Mouse (Mus musculus): ENCODE measurements at regions not wholly inside any gene's neighbourhood (a gene's known extent, or its start where the extent isn't known, plus 50 kb on each side); places are given as distances from the start of the nearest gene placed in this dataset.

DNA sequence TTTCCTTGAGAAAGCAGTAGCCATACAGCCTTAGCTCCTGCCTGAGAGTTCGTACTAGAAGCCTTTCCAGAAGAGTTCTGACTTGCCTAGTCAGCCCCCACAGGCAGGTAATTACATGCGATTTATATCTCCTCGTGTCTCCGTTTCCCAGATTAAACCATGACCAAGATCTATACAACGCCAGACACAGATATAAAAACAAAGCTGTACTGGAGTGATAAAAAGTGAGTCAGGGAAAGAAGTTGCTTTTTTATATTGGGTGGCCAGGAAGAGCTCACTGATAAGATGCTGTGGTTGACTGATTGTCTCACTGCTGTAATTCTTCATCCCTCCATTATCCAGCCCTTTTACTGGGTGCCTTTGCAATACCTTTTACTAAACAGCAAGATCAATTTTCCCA is 64.4 kb upstream of the Asb5 start:
- no peak for DNase-seq

DNA sequence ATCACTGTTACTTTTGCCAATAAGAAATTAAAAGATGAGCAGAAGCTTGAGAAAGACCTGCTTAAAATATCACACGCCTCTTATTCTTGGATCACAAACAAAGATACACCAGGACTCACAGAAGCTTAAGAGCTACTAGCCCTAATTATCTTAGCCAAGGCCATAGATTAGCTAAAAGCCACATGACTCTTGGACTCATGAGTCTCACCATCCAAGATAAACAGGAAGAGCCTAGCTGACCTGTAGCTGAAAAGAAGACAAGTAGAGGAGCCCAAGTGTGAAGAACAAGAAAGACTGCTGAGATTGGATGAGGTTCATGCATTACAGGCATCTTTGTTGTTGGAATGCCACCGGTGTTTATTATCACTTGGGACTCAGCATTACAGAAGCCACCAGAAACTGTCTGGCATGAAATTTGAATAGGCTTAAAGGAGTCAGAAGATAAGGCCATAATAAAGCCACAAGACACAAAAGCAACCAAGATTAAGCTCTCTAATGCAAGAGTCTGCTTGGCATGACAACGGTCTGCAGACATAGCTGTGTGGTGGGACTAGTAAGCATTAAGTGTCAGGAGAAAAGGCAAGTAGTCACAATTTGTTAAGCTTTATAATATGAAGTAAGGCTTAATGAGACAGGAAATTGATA is 63.8 kb upstream of the Asb5 start:
- DNase-seq: no peak

Data from lung, postnatal 10 days (tissue).